Mouse (Mus musculus) cerebellum, adult 2 months (tissue): ENCODE results near the gene Mt2. TPM values are rescaled to one million over a fixed set of nuclear protein-coding genes. Genes with fewer than 3 reads are reported as not detected.

Source experiments
- DNase-seq, 2 experiments: peaks; one replicate each; pipeline ENCODE4 v3.0.0; 2021
- H3K27ac ChIP-seq: fragments of 200-500 bp; 2 replicates; pipeline ENCODE4 v1.5.1; 2012; ENCODE audit warnings: low read length, control low read depth, inconsistent platforms; ENCODE audit not compliant: insufficient read depth
- H3K27me3 ChIP-seq: fragments of 200-500 bp; 2 replicates; pipeline ENCODE4 v1.6.1; 2012; ENCODE audit warnings: inconsistent platforms, mild to moderate bottlenecking, low read length, moderate library complexity; ENCODE audit not compliant: control insufficient read depth, insufficient read depth
- H3K4me1 ChIP-seq: fragments of 200-500 bp; 2 replicates; pipeline ENCODE4 v1.6.1; 2011; ENCODE audit warnings: low read length; ENCODE audit not compliant: control insufficient read depth, insufficient read depth
- H3K4me3 ChIP-seq: fragments of 200-500 bp; replicated peaks from 2 replicates; pipeline ENCODE3; 2011; ENCODE audit warnings: mild to moderate bottlenecking, low read depth, low read length, control low read depth; ENCODE audit not compliant: insufficient read depth
- CTCF ChIP-seq: fragments of 200-500 bp; IDR thresholded peaks from 2 replicates; pipeline ENCODE4 v1.5.1; 2011; ENCODE audit warnings: low read depth, mild to moderate bottlenecking, control low read depth, low read length, moderate library complexity, borderline replicate concordance; ENCODE audit not compliant: insufficient read depth
- POLR2A ChIP-seq: fragments of 200-500 bp; IDR thresholded peaks from 2 replicates; pipeline ENCODE4 v1.6.1; 2011; ENCODE audit warnings: low read length, control low read depth, borderline replicate concordance; ENCODE audit not compliant: insufficient read depth
- WGBS: fragments of 180-500 bp; shearing (Covaris S2); methylation state at CpG from one replicate; pipeline ENCODE4 v1.1.7; 2018; 5-methylcytosine and 5-hydroxymethylcytosine counted together
- polyA plus RNA-seq: library from polyadenylated mRNA; depleted of rRNA; stranded (reverse); fragments of >200 nt; gene quantifications from 2 replicates; pipeline ENCODE4 v1.2.3, GENCODE M21; 2012

Mt2 gene
- polyA plus RNA-seq, 1 experiment = 579 TPM

GRCm38 (mm10) chr8:94174619-94175213 lies 2.3 kb downstream of the Mt2 start:
- no peak for DNase-seq
- TF ChIP-seq POLR2A = no peak
- TF ChIP-seq CTCF = no peak
- Histone ChIP-seq H3K27ac (no peak overlapping the region), H3K27me3 (no peaks in the 10 kb centered on the region), H3K4me3 (no peak overlapping the region), H3K4me1 (peaks cover 6% of the 10 kb centered on the region)
- 60% methylated on average over 7 of the region's 7 CpGs for WGBS

GRCm38 (mm10) chr8:94177716-94178390 lies 5.4 kb downstream of the Mt2 start:
- no peak overlapping the region; the same call in 1 of the 2 replicates for H3K27ac ChIP-seq
- no peak for DNase-seq
- 88% methylated on average over 7 of the region's 7 CpGs for WGBS
- H3K4me1 ChIP-seq = peaks cover 6% of the 10 kb centered on the region
- TF ChIP-seq CTCF = no peak
- no peak for TF ChIP-seq POLR2A
- no peaks in the 10 kb centered on the region for H3K27me3 ChIP-seq
- no peak overlapping the region for H3K4me3 ChIP-seq

GRCm38 (mm10) chr8:94178857-94179712 lies 6.6 kb downstream of the Mt2 start, which contains the start of gene Mt1:
Gene Mt1, plus strand, starts transcription at chr8:94179082.
- H3K4me1 ChIP-seq = peaks cover 6% of the 10 kb centered on the region
- WGBS = under 1% methylated on average over 50 of the region's 50 CpGs
- peak within 1 kb of the TSS; percentile 90 for H3K4me3 ChIP-seq
- peaks cover 2% of the 10 kb centered on the region; the same call in 1 of the 2 replicates for H3K27me3 ChIP-seq
- TF ChIP-seq POLR2A = peak; percentile 64; the same call in 1 of the 2 replicates
- no peak for TF ChIP-seq CTCF
- DNase-seq = peak; percentile 80 to 83
- peak within 1 kb of the TSS; percentile 32; the same call in 1 of the 2 replicates for H3K27ac ChIP-seq

- 12% methylated on average over 25 of the region's 25 CpGs for WGBS
- no peak for TF ChIP-seq CTCF
- no peak for TF ChIP-seq POLR2A
- Histone ChIP-seq H3K4me1 (peaks cover 6% of the 10 kb centered on the region), H3K27me3 (peaks cover 2% of the 10 kb centered on the region; the same call in 1 of the 2 replicates), H3K27ac (peak overlapping the region; percentile 32; the same call in 1 of the 2 replicates), H3K4me3 (peak overlapping the region; percentile 90)
- DNase-seq = peak in 1 of 2 experiments; percentile 27
These were observed 7.5 kb downstream of the Mt2 start for GRCm38 (mm10) chr8:94179713-94180560.

GRCm38 (mm10) chr8:94180561-94180908 lies 8.1 kb downstream of the Mt2 start:
- Histone ChIP-seq H3K27ac (no peak overlapping the region), H3K4me3 (no peak overlapping the region), H3K4me1 (peaks cover 6% of the 10 kb centered on the region), H3K27me3 (peaks cover 2% of the 10 kb centered on the region; the same call in 1 of the 2 replicates)
- WGBS = 97% methylated on average over 1 of the region's 1 CpGs
- DNase-seq = no peak
- TF ChIP-seq POLR2A (no peak), CTCF (no peak)

- Histone ChIP-seq H3K27ac (no peak overlapping the region), H3K4me1 (peaks cover 6% of the 10 kb centered on the region), H3K4me3 (no peak overlapping the region), H3K27me3 (peaks cover 2% of the 10 kb centered on the region; the same call in 1 of the 2 replicates)
- 80% methylated on average over 13 of the region's 13 CpGs for WGBS
- TF ChIP-seq CTCF = no peak
- no peak for TF ChIP-seq POLR2A
- DNase-seq = no peak
These were observed 9.8 kb downstream of the Mt2 start for GRCm38 (mm10) chr8:94182055-94182929.

- peak; percentile 34 to 36 for DNase-seq
- 2% methylated on average over 16 of the region's 16 CpGs for WGBS
- H3K27me3 ChIP-seq = peaks cover 2% of the 10 kb centered on the region; the same call in 1 of the 2 replicates
- TF ChIP-seq CTCF (0 out of 2 replicates have a peak, but pooled peaks have one; percentile 14), POLR2A (no peak)
- H3K4me1 ChIP-seq = peaks cover 6% of the 10 kb centered on the region
- no peak overlapping the region for H3K27ac ChIP-seq
- peak overlapping the region; percentile 25 for H3K4me3 ChIP-seq
These were observed 10.7 kb downstream of the Mt2 start for GRCm38 (mm10) chr8:94183117-94183516.
